Mouse (Mus musculus) spleen, adult 10 weeks (tissue): ENCODE results near the gene Vmn1r199. TPM values are rescaled to one million over a fixed set of nuclear protein-coding genes. Genes with fewer than 3 reads are reported as not detected.

ENCODE experiments used
- polyA plus RNA-seq: library from polyadenylated mRNA; stranded (reverse); fragments of 350-450 nt; fragmentation: Illumina TruSeq; extraction: RNeasy Lipid Tissue Mini Kit (QIAGEN cat#74804); gene quantifications from one replicate; pipeline ENCODE4 v1.2.3, GENCODE M21; 2015; ENCODE audit warnings: low replicate concordance; ENCODE audit not compliant: insufficient read depth

The Vmn1r199 gene
- polyA plus RNA-seq: not detected

DNA sequence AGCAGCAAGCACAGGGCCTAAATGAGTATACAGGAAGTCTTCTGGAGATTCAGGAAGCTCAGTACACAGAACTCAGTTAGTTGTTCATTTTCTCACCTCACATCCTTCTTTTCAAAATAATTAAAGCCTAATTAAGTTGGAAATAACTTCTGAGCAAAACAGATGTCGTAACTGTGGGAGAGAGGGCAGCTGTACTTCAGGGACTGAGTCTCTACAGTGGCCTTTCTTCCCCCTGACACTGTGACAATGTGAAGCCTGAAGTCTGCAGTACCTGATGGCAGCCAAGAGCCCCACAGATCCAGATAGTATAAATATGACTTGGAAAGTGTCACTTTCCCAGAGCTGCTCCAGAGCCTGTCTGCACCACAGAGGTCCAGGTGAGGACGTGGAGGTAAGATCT lies at the start of gene Vmn1r199:
TSS of gene Vmn1r199 (plus strand) at position 301 of the 400 bp plus-strand sequence.

DNA sequence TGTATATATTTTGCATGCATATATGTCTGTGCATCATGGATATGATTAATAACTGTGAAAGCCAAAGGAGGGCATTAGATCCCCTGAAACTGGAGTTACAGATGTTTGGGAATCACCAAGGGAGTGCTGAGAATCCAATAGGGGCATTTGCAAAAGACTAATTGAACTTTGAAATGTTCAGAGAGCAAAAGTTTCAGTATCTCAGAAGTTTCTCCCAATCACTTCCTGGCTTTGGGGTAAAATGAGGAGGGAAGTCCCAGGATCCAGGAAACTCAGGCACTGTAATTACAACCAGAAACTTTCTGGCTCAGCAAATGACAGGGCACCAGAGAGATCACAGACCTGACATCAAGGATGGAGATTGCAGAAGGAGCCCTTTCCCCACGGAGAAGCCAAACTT lies 29.6 kb upstream of the Vmn1r199 start, which contains the start of gene Vmn1r198:
TSS of gene Vmn1r198 (plus strand) at position 301 of the 400 bp plus-strand sequence.

DNA sequence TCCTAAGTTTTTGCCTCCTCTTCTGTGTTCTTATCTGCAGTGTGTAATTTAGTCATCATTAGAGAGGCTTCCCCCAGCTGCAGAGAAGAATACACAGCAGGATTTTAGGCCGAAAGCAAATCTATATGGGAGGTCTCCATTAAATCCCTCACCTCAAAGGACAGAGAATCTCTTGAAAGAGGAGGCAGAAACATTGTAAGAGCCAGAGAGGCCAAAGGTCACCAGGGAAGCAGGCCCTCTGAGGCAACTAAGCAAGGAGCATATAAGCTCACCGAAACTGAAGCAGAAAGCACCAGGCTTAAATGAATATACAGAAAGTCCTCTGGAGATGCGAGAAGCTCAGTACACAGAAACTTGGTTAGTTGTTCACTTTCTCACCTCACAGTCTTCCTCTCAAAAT lies 10.5 kb downstream of the Vmn1r199 start, which contains the start of gene Vmn1r200:
TSS of gene Vmn1r200 (plus strand) at position 301 of the 400 bp plus-strand sequence.

Other genes with a start within 250 kb of the Vmn1r199 start
- gene Vmn1r191, start 195.8 kb upstream of the Vmn1r199 start, polyA plus RNA-seq: not detected
- not detected for gene Vmn1r192, start 188.7 kb upstream of the Vmn1r199 start, polyA plus RNA-seq
- not detected for gene Vmn1r193, start 156.7 kb upstream of the Vmn1r199 start, polyA plus RNA-seq
- gene Vmn1r194, start 135.6 kb upstream of the Vmn1r199 start, polyA plus RNA-seq: not detected
- gene Vmn1r195, start 109.3 kb upstream of the Vmn1r199 start, polyA plus RNA-seq: not detected
- gene Vmn1r196, start 89.9 kb upstream of the Vmn1r199 start, polyA plus RNA-seq: not detected
- gene Vmn1r197, start 55.2 kb upstream of the Vmn1r199 start, polyA plus RNA-seq: not detected
- not detected for gene Vmn1r198, start 29.5 kb upstream of the Vmn1r199 start, polyA plus RNA-seq
- not detected for gene Vmn1r200, start 10.6 kb downstream of the Vmn1r199 start, polyA plus RNA-seq
- gene Vmn1r201, start 92.1 kb downstream of the Vmn1r199 start, polyA plus RNA-seq: not detected
- not detected for gene Vmn1r202, start 125.6 kb downstream of the Vmn1r199 start, polyA plus RNA-seq
- gene Vmn1r203, start 138.3 kb downstream of the Vmn1r199 start, polyA plus RNA-seq: 0.03 TPM
- gene Vmn1r204, start 173.4 kb downstream of the Vmn1r199 start, polyA plus RNA-seq: not detected
- gene Vmn1r205, start 213.2 kb downstream of the Vmn1r199 start, polyA plus RNA-seq: not detected
- gene Vmn1r206, start 244.4 kb downstream of the Vmn1r199 start, polyA plus RNA-seq: not detected